Mouse (Mus musculus) hindbrain, embryonic 12.5 days (tissue): ENCODE measurements around the gene March2. TPM values are rescaled to one million over a fixed set of nuclear protein-coding genes. Genes with fewer than 3 reads are reported as not detected.
A peak's percentile ranks its signal among the peaks of the same experiment; 100 is the strongest.
"Not testable (repeated sequence)": the region's sequence is repeated elsewhere in the genome, so short reads cannot be mapped to it uniquely, and the experiment has no call there.

Experiments used
- ATAC-seq: fragments of 200-750 bp; cut with Nextera tagmentation; 2 replicates; pipeline ENCODE4 v1.8.0; 2017; ENCODE audit warnings: moderate TSS enrichment; ENCODE audit not compliant: low FRiP score
- H3K27ac ChIP-seq: fragments of 300-500 bp; sonication (generic); 2 replicates; pipeline ENCODE4 v1.5.1; 2016; ENCODE audit warnings: mild to moderate bottlenecking
- H3K27me3 ChIP-seq: fragments of 300-500 bp; sonication (generic); 2 replicates; pipeline ENCODE4 v1.6.1; 2016; ENCODE audit warnings: mild to moderate bottlenecking
- H3K36me3 ChIP-seq: fragments of 300-500 bp; sonication (generic); 2 replicates; pipeline ENCODE4 v1.6.1; 2016; ENCODE audit warnings: mild to moderate bottlenecking
- H3K4me1 ChIP-seq: fragments of 300-500 bp; sonication (generic); 2 replicates; pipeline ENCODE4 v1.6.1; 2016
- H3K4me2 ChIP-seq: fragments of 300-500 bp; sonication (generic); replicated peaks from 2 replicates; pipeline ENCODE4 v1.6.1; 2016; ENCODE audit warnings: mild to moderate bottlenecking
- H3K4me3 ChIP-seq: fragments of 300-500 bp; sonication (generic); 2 replicates; pipeline ENCODE4 v1.5.1; 2016; ENCODE audit warnings: mild to moderate bottlenecking
- H3K9ac ChIP-seq: fragments of 300-500 bp; sonication (generic); 2 replicates; pipeline ENCODE4 v1.6.1; 2016; ENCODE audit warnings: mild to moderate bottlenecking, moderate library complexity
- H3K9me3 ChIP-seq: fragments of 300-500 bp; sonication (generic); replicated peaks from 2 replicates; pipeline ENCODE4 v1.6.1; 2016; ENCODE audit warnings: mild to moderate bottlenecking
- WGBS: fragments of 180-500 bp; shearing (Covaris S2); methylation state at CpG from one replicate; pipeline ENCODE4 v1.1.7; 2016; 5-methylcytosine and 5-hydroxymethylcytosine counted together
- polyA plus RNA-seq: library from polyadenylated mRNA; unstranded; fragments of >200 nt; fragmentation: Nextera tagmentation; extraction: Ambion mirVana; gene quantifications from 2 replicates; pipeline ENCODE4 v1.2.1, GENCODE M21; 2016

Gene March2
- polyA plus RNA-seq, 1 experiment from 2014 or later: 53.4 TPM

- H3K27ac ChIP-seq: no peak overlapping the region
- H3K4me3 ChIP-seq: no peak overlapping the region
- H3K9ac ChIP-seq: no peak overlapping the region
- H3K27me3 ChIP-seq: no peaks in the 10 kb centered on the region
- H3K36me3 ChIP-seq: peaks cover 45% of the 10 kb centered on the region
- ATAC-seq: no peak
- no peaks in the 10 kb centered on the region for H3K4me1 ChIP-seq
- WGBS: 73% methylated on average over 2 of the region's 2 CpGs
- no peak overlapping the region for H3K4me2 ChIP-seq
- 0 out of 2 replicates have a peak, but pooled peaks cover 6% of the 10 kb centered on the region for H3K9me3 ChIP-seq
These were observed 27.5 kb upstream of the March2 start for GRCm38 (mm10) chr17:33746011-33746410.

GRCm38 (mm10) chr17:33744686-33745384, 26.4 kb upstream of the March2 start:
- Histone ChIP-seq H3K9me3 (0 out of 2 replicates have a peak, but pooled peaks cover 6% of the 10 kb centered on the region), H3K4me2 (no peak overlapping the region), H3K9ac (no peak overlapping the region), H3K27me3 (no peaks in the 10 kb centered on the region), H3K4me3 (no peak overlapping the region), H3K27ac (no peak overlapping the region), H3K4me1 (no peaks in the 10 kb centered on the region), H3K36me3 (peaks cover 41% of the 10 kb centered on the region)
- ATAC-seq: no peak
- 88% methylated on average over 5 of the region's 5 CpGs for whole genome bisulfite sequencing

- Histone ChIP-seq H3K4me3 (no peak overlapping the region), H3K27me3 (no peaks in the 10 kb centered on the region), H3K9ac (no peak overlapping the region), H3K27ac (no peak overlapping the region), H3K4me2 (no peak overlapping the region), H3K9me3 (0 out of 2 replicates have a peak, but pooled peaks cover 6% of the 10 kb centered on the region), H3K36me3 (peaks cover 19% of the 10 kb centered on the region), H3K4me1 (no peaks in the 10 kb centered on the region)
- 91% methylated on average over 1 of the region's 1 CpGs for WGBS
- ATAC-seq: no peak
These were observed 23.9 kb upstream of the March2 start for GRCm38 (mm10) chr17:33742420-33742819.

GRCm38 (mm10) chr17:33733526-33733925, 15.1 kb upstream of the March2 start:
- not testable (repeated sequence) for H3K9ac ChIP-seq, H3K4me1 ChIP-seq, H3K27ac ChIP-seq, H3K4me3 ChIP-seq, ATAC-seq, H3K27me3 ChIP-seq, H3K4me2 ChIP-seq, H3K36me3 ChIP-seq, H3K9me3 ChIP-seq
- 84% methylated on average over 10 of the region's 10 CpGs for WGBS

- ATAC-seq: not testable (repeated sequence)
These were observed 14.2 kb upstream of the March2 start for GRCm38 (mm10) chr17:33732556-33733083.

GRCm38 (mm10) chr17:33729215-33729614, 10.7 kb upstream of the March2 start:
- H3K9me3 ChIP-seq: no peaks in the 10 kb centered on the region
- H3K27ac ChIP-seq: no peak overlapping the region
- no peaks in the 10 kb centered on the region for H3K27me3 ChIP-seq
- 77% methylated on average over 2 of the region's 2 CpGs for WGBS
- no peaks in the 10 kb centered on the region for H3K4me1 ChIP-seq
- H3K4me3 ChIP-seq: no peak overlapping the region
- H3K36me3 ChIP-seq: no peaks in the 10 kb centered on the region
- no peak overlapping the region for H3K4me2 ChIP-seq
- H3K9ac ChIP-seq: no peak overlapping the region
- no peak for ATAC-seq

More at GRCm38 (mm10) chr17:33732556-33733083, 14.2 kb upstream of the March2 start:
- not testable (repeated sequence) for H3K4me1 ChIP-seq, H3K9me3 ChIP-seq, H3K4me2 ChIP-seq, H3K36me3 ChIP-seq, H3K27me3 ChIP-seq, H3K4me3 ChIP-seq, H3K9ac ChIP-seq, H3K27ac ChIP-seq
- WGBS: 82% methylated on average over 9 of the region's 9 CpGs

- Histone ChIP-seq H3K4me2 (no peak overlapping the region), H3K36me3 (no peaks in the 10 kb centered on the region), H3K4me1 (no peaks in the 10 kb centered on the region), H3K9me3 (no peaks in the 10 kb centered on the region), H3K9ac (no peak overlapping the region), H3K27me3 (no peaks in the 10 kb centered on the region), H3K4me3 (no peak overlapping the region), H3K27ac (no peak overlapping the region)
- 82% methylated on average over 2 of the region's 2 CpGs for WGBS
- no peak for ATAC-seq
These were observed 9.9 kb upstream of the March2 start for GRCm38 (mm10) chr17:33728396-33728795.

GRCm38 (mm10) chr17:33719736-33720378, 1.4 kb upstream of the March2 start:
- Histone ChIP-seq H3K9ac (no peak overlapping the region), H3K4me1 (peaks cover 3% of the 10 kb centered on the region; the same call in 1 of the 2 replicates), H3K27ac (no peak overlapping the region), H3K4me3 (no peak overlapping the region), H3K27me3 (no peaks in the 10 kb centered on the region), H3K4me2 (no peak overlapping the region), H3K9me3 (no peaks in the 10 kb centered on the region), H3K36me3 (no peaks in the 10 kb centered on the region)
- WGBS: 96% methylated on average over 7 of the region's 7 CpGs
- ATAC-seq: no peak

- ATAC-seq: no peak
- Histone ChIP-seq H3K36me3 (no peaks in the 10 kb centered on the region), H3K9ac (no peak overlapping the region), H3K27me3 (no peaks in the 10 kb centered on the region), H3K9me3 (no peaks in the 10 kb centered on the region), H3K4me2 (peak overlapping the region; percentile 72), H3K4me3 (peak overlapping the region; percentile 87), H3K4me1 (peaks cover 3% of the 10 kb centered on the region; the same call in 1 of the 2 replicates), H3K27ac (no peak overlapping the region)
- WGBS: 50% methylated on average over 10 of the region's 10 CpGs
These were observed 665 bp upstream of the March2 start for GRCm38 (mm10) chr17:33718944-33719725.

GRCm38 (mm10) chr17:33717982-33718381, 488 bp downstream of the March2 start:
- no peaks in the 10 kb centered on the region; the same call in 1 of the 2 replicates for H3K36me3 ChIP-seq
- no peak overlapping the region for H3K27ac ChIP-seq
- peak overlapping the region; percentile 87 for H3K4me3 ChIP-seq
- 7% methylated on average over 8 of the region's 8 CpGs for WGBS
- peak; percentile 16 for ATAC-seq
- H3K4me2 ChIP-seq: peak overlapping the region; percentile 72
- H3K27me3 ChIP-seq: no peaks in the 10 kb centered on the region
- H3K9ac ChIP-seq: peak overlapping the region; percentile 80
- H3K4me1 ChIP-seq: peaks cover 3% of the 10 kb centered on the region; the same call in 1 of the 2 replicates
- no peaks in the 10 kb centered on the region for H3K9me3 ChIP-seq

- Histone ChIP-seq H3K9me3 (no peaks in the 10 kb centered on the region), H3K4me2 (no peak overlapping the region), H3K27me3 (no peaks in the 10 kb centered on the region), H3K4me1 (peaks cover 3% of the 10 kb centered on the region; the same call in 1 of the 2 replicates), H3K36me3 (no peaks in the 10 kb centered on the region; the same call in 1 of the 2 replicates), H3K27ac (no peak overlapping the region), H3K9ac (no peak overlapping the region), H3K4me3 (peak overlapping the region; percentile 87; the same call in 1 of the 2 replicates)
- WGBS: 92% methylated on average over 1 of the region's 1 CpGs
- no peak for ATAC-seq
These were observed 1.2 kb downstream of the March2 start for GRCm38 (mm10) chr17:33717246-33717645.

GRCm38 (mm10) chr17:33714779-33715178, 3.7 kb downstream of the March2 start:
- ATAC-seq: no peak
- no peak overlapping the region for H3K4me3 ChIP-seq
- H3K27ac ChIP-seq: no peak overlapping the region
- H3K9ac ChIP-seq: no peak overlapping the region
- H3K4me2 ChIP-seq: no peak overlapping the region
- peaks cover 3% of the 10 kb centered on the region; the same call in 1 of the 2 replicates for H3K4me1 ChIP-seq
- H3K9me3 ChIP-seq: no peaks in the 10 kb centered on the region
- H3K27me3 ChIP-seq: no peaks in the 10 kb centered on the region
- H3K36me3 ChIP-seq: peaks cover 10% of the 10 kb centered on the region
- 92% methylated on average over 1 of the region's 1 CpGs for WGBS
